Mouse (Mus musculus) heart, postnatal 0 days (tissue): ENCODE results near the gene Nfkb1. TPM values are rescaled to one million over a fixed set of nuclear protein-coding genes. Genes with fewer than 3 reads are reported as not detected.
A peak's percentile ranks its signal among the peaks of the same experiment; 100 is the strongest.

Experiments used
- ATAC-seq: fragments of 200-750 bp; cut with Nextera tagmentation; 2 replicates; pipeline ENCODE4 v1.8.0; 2017; ENCODE audit warnings: low read depth, moderate number of reproducible peaks, moderate library complexity; ENCODE audit not compliant: insufficient read depth
- DNase-seq: peaks from one replicate; pipeline ENCODE4 v3.0.0-alpha.2; 2016; ENCODE audit warnings: low spot score
- H3K27ac ChIP-seq: fragments of 300-500 bp; sonication (generic); 2 replicates; pipeline ENCODE4 v1.5.1; 2014; ENCODE audit warnings: low read depth, mild to moderate bottlenecking
- H3K27me3 ChIP-seq: fragments of 300-500 bp; sonication (generic); 2 replicates; pipeline ENCODE4 v1.6.1; 2014; ENCODE audit warnings: low read length, mixed read lengths; ENCODE audit not compliant: control insufficient read depth, insufficient read depth
- H3K36me3 ChIP-seq: fragments of 300-500 bp; sonication (generic); replicated peaks from 2 replicates; pipeline ENCODE4 v1.6.1; 2014; ENCODE audit warnings: low read length, mixed read lengths; ENCODE audit not compliant: control insufficient read depth, insufficient read depth
- H3K4me1 ChIP-seq: fragments of 300-500 bp; sonication (generic); 2 replicates; pipeline ENCODE4 v1.6.1; 2014; ENCODE audit warnings: antibody characterized with exemption; ENCODE audit not compliant: control insufficient read depth, insufficient read depth
- H3K4me2 ChIP-seq: fragments of 300-500 bp; sonication (generic); 2 replicates; pipeline ENCODE4 v1.6.1; 2014; ENCODE audit warnings: low read depth, mild to moderate bottlenecking, low read length, moderate library complexity
- H3K4me3 ChIP-seq: fragments of 300-500 bp; sonication (generic); 2 replicates; pipeline ENCODE4 v1.5.1; 2014; ENCODE audit warnings: low read depth, low read length
- H3K9ac ChIP-seq: fragments of 300-500 bp; sonication (generic); replicated peaks from 2 replicates; pipeline ENCODE4 v1.6.1; 2014; ENCODE audit warnings: low read depth, low read length, mixed read lengths
- H3K9me3 ChIP-seq: fragments of 300-500 bp; sonication (generic); replicated peaks from 2 replicates; pipeline ENCODE4 v1.6.1; 2016; ENCODE audit warnings: low read length; ENCODE audit not compliant: control insufficient read depth
- CTCF ChIP-seq: IDR thresholded peaks from 2 replicates; pipeline ENCODE4 v1.5.1; 2016; ENCODE audit warnings: antibody characterized with exemption, control low read depth, low read depth
- EP300 ChIP-seq: IDR thresholded peaks from 2 replicates; pipeline ENCODE4 v1.6.1; 2016; ENCODE audit warnings: antibody characterized with exemption, low read depth
- WGBS: fragments of 180-500 bp; shearing (Covaris S2); extraction: QIAGEN DNeasy Blood & Tissue Kit; methylation state at CpG from one replicate; pipeline ENCODE4 v1.1.7; 2014; 5-methylcytosine and 5-hydroxymethylcytosine counted together
- polyA plus RNA-seq: library from polyadenylated mRNA; unstranded; fragments of >200 nt; fragmentation: Nextera tagmentation; extraction: Ambion mirVana; gene quantifications from 2 replicates; pipeline ENCODE4 v1.2.1, GENCODE M21; 2015
- total RNA-seq: library from RNA; depleted of rRNA; stranded (reverse); fragments of >200 nt; gene quantifications from 2 replicates; pipeline ENCODE4 v1.2.3, GENCODE M21; 2014; ENCODE audit warnings: low replicate concordance; rRNA removed

Gene Nfkb1
- total and polyA plus RNA-seq, 2 experiments from 2014 or later: 12.5 to 61.7 TPM

DNA sequence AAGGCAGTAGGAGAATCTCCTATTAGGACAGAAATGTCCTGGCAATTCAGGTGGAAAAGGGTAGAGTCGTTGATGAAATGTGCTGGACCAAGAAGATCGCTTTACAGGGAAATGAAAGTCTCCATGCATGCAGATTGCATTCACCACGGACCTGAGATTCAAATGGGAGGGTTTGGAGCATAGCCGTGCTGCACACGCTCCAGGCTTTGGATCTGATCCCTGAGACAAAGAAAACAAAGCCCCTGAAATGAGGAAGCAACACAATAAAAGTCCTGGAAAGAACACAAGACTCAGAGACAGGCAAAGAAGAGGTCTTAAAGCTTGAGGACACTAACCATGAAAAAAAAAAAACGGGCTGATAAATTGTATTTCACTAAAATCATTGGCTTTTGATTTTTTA lies 136.2 kb downstream of the Nfkb1 start:
- H3K4me1 ChIP-seq: no peaks in the 10 kb centered on the region
- peaks cover 33% of the 10 kb centered on the region for H3K36me3 ChIP-seq
- WGBS: 82% methylated on average over 6 of the region's 6 CpGs
- no peak for TF ChIP-seq CTCF
- H3K27me3 ChIP-seq: no peaks in the 10 kb centered on the region
- no peak for ATAC-seq
- no peak for DNase-seq
- H3K9ac ChIP-seq: no peak overlapping the region
- H3K27ac ChIP-seq: no peak overlapping the region
- no peaks in the 10 kb centered on the region for H3K9me3 ChIP-seq
- no peak overlapping the region for H3K4me2 ChIP-seq
- H3K4me3 ChIP-seq: no peak overlapping the region

DNA sequence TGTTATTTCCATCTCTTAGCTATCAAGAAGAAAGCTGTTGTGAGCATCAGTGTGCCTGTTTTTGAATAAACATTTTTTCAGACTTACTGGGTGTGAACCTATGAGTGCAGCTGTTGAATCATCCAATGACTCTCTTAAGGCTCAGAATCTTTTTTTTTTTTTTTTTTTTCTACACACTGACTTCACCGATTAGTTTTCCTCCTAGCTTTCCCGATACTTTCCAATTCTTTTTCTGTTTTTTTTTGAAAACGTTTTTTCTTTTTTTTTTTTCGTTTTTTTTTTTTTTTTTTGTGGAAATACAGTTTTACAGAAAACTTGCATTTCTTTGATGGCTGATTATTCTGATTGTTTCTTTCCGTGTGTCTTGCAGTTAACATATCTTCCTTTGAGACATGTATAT lies 138.5 kb downstream of the Nfkb1 start:
- DNase-seq: no peak
- TF ChIP-seq CTCF (no peak), EP300 (no peak)
- ATAC-seq: no peak
- H3K4me1 ChIP-seq: no peaks in the 10 kb centered on the region
- H3K4me3 ChIP-seq: no peak overlapping the region
- WGBS: 76% methylated on average over 5 of the region's 5 CpGs
- peaks cover 46% of the 10 kb centered on the region for H3K36me3 ChIP-seq
- H3K9ac ChIP-seq: no peak overlapping the region
- H3K4me2 ChIP-seq: no peak overlapping the region
- H3K27me3 ChIP-seq: no peaks in the 10 kb centered on the region
- H3K27ac ChIP-seq: no peak overlapping the region
- no peaks in the 10 kb centered on the region for H3K9me3 ChIP-seq

DNA sequence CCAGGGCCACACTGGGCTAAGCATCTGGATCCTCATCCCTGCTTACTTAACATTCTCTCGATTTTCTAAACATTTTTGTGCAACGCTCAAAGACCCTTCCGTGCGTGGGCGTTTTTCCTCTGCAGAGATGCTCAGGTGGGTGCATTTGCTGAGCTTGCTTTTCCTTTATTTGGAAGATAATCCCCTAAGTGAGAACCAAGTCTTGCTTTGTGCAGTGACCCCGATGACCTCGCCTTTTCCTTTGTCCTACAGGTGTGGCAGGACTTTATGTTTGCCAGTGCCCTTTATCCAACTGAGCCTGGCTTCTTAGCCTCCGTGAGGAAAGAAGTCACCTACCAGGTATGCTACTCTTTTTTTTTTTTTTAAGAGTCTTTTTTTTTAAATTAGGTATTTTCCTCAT lies 144.0 kb downstream of the Nfkb1 start:
- ATAC-seq: no peak
- Histone ChIP-seq H3K4me3 (no peak overlapping the region), H3K4me2 (no peak overlapping the region), H3K4me1 (no peaks in the 10 kb centered on the region), H3K36me3 (peaks cover 26% of the 10 kb centered on the region), H3K9me3 (no peaks in the 10 kb centered on the region), H3K27ac (no peak overlapping the region), H3K27me3 (no peaks in the 10 kb centered on the region), H3K9ac (no peak overlapping the region)
- no peak for DNase-seq
- TF ChIP-seq CTCF (no peak), EP300 (no peak)
- WGBS: 88% methylated on average over 8 of the region's 8 CpGs

DNA sequence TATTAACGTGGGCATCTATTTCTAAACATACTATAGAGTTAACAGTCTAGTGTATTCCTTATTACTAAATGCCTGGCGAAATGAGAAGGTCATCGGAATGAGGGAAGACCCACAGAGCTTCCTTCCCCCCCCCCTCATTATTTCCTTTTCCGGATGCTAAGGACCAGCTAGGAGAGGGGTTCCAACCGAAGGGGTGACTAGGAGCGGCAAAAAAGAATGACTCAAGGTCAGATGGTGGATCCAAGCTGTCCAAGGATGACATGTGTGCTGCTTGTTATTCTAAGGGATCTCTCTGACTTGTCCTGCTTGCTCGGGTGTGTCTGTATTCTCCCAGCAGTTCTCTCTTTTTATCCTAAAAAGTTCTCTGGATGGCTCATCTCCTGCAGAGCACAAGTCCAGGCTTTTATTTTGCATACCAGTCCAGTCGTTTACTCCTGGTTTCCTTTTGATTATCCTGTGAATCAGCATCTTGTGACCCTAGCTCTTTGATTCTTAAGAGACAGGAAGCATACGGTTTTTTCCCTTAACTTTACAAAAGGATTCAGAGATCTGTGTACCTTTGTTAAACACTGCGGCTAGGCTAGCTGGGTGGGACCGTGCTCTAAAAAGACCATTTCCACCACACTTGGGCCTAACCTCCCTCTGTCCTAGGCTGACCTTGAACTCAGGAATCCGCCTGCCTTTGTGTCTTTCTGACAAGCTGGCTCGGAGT lies 145.0 kb downstream of the Nfkb1 start:
- no peak overlapping the region for H3K9ac ChIP-seq
- peak overlapping the region; percentile 3; the same call in 1 of the 2 replicates for H3K27ac ChIP-seq
- H3K36me3 ChIP-seq: peaks cover 26% of the 10 kb centered on the region
- 54% methylated on average over 13 of the region's 13 CpGs for WGBS
- no peak overlapping the region for H3K4me2 ChIP-seq
- H3K4me3 ChIP-seq: no peak overlapping the region
- DNase-seq (no peak), ATAC-seq (no peak; the same call in 1 of the 2 replicates)
- H3K9me3 ChIP-seq: no peaks in the 10 kb centered on the region
- no peaks in the 10 kb centered on the region for H3K27me3 ChIP-seq
- H3K4me1 ChIP-seq: no peaks in the 10 kb centered on the region
- no peak for TF ChIP-seq CTCF
- TF ChIP-seq EP300: no peak

Other genes with a start within 250 kb of the Nfkb1 start
- gene Manba, start 205.9 kb downstream of the Nfkb1 start, total RNA-seq: 30.1 and 36.0 TPM in 2 replicates
- gene Manba, start 205.9 kb downstream of the Nfkb1 start, polyA plus RNA-seq: 19.8 and 20.6 TPM in 2 replicates
- 12.8 and 14.4 TPM in 2 replicates for gene Slc39a8, start 133.7 kb upstream of the Nfkb1 start, total RNA-seq
- 9.9 and 10.2 TPM in 2 replicates for gene Slc39a8, start 133.7 kb upstream of the Nfkb1 start, polyA plus RNA-seq